Mouse (Mus musculus): ENCODE measurements around the gene Ccpg1.

GRCm38 (mm10) chr9:73030443-73030842 lies 45.2 kb downstream of the Ccpg1 start:
- TF ChIP-seq EP300 (IDR thresholded peaks at IDR 0.05; ENCODE audit: insufficient read depth, low read depth, low read length), result no peak
- TF ChIP-seq CTCF (IDR thresholded peaks at IDR 0.05; ENCODE audit: low read depth, low read length), result no peak
- TF ChIP-seq POLR2A (IDR thresholded peaks at IDR 0.05; ENCODE audit: insufficient read depth, low read length), result no peak

Measured in ES-Bruce4 (cell line).